Mouse (Mus musculus) adrenal gland, adult 8-10 months (tissue): Measurements from ENCODE around the gene Mfsd2a. TPM values are rescaled to one million over a fixed set of nuclear protein-coding genes. Genes with fewer than 3 reads are reported as not detected.
A peak's percentile ranks its signal among the peaks of the same experiment; 100 is the strongest.

Source experiments
- DNase-seq: peaks from one replicate; pipeline ENCODE4 v3.0.0; 2022
- total RNA-seq, 4 experiments: library from RNA; stranded (reverse); gene quantifications; 2 replicates each; pipeline ENCODE4 v1.2.4; 2022

The Mfsd2a gene
- total RNA-seq, 4 experiments from 2014 or later, result 0.83 to 8.4 (median 1.2) TPM

DNA sequence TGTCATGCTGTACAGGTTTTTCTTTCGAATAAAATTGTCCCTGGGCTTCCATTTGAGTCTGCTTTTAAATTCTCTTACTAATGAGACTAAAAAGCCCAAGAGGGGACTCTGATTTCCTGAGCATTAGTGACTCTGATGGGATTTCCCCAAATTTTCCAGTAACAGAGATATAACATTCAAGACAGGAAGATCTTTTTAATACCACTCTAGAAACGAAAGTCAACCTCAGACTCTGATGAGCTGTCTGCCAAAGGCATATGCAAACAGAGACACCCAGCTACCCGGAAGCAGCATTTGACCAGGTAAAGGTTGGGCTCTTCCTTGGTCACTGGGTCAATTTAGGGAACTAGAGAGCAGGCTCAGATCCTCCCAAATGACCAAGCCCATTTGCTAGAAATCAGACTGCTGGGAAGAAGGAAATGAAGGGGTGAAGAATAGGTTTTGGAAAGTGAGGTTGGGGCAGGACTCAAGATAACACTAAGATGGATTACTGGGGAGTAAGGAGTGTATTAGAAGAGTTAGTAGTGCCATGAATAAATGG, 27.9 kb downstream of the Mfsd2a start:
- DNase-seq, result no peak

DNA sequence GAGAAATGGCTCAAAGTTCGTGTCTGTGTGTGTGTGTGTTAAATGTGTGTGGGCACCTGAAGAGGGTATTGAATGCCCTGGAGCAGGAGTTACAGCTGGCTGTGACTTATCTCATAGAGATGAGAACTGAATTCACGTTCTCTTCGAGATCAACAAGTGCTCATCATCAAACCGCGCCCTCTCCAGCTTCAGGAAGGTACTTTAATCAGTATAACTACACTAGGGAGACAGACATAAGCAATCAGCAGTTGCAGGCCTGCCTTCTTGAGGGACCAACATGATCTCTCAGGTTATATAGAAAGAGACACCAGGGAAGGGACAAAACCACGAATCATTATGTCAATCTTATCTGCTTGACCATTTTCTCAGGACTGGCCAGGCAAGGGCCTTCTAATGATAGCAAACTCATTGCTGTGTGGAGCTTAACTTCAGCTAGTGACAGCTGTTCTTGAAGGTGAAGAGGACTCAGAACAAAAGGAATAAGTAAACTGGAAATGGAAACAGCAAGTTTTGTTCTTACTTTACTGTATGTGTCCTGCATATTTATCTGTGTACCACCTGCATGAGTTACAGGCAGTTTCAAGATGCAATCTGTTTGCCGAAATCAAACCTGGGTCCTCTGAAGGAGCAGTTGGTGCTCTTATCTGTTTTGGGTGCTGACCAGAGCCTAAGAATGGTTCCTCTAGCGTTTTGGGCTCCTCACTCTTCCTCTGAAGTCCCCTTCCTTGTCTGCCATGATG, 28.6 kb downstream of the Mfsd2a start:
- no peak for DNase-seq

DNA sequence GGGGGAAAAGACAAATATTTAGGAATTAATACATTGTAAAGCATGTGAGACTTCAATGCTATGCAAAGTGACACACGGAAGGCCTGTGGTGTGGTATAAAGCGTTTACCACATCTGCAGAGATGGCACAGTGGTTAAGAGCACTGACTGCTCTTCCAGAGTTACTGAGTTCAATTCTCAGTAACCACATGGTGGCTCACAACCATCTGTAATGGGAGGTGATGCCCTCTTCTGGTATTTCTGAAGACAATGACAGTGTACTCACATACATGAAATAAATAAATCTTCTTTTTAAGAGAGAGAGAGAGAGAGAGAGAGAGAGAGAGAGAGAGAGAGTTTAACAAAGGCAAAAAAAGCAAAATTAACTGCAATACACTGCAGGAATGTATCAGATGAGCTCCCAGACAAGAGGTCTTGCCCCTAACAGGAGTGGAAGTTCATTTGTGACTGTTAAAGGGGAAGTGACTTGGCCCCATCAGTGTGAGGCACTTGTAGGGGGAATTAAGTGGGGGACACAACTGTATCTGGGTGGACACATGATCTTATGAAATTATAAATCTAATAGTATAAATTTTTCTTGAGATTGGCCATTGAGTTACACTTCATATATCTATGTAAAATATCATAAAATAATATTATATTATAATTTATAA, 29.9 kb downstream of the Mfsd2a start:
- DNase-seq, result no peak

DNA sequence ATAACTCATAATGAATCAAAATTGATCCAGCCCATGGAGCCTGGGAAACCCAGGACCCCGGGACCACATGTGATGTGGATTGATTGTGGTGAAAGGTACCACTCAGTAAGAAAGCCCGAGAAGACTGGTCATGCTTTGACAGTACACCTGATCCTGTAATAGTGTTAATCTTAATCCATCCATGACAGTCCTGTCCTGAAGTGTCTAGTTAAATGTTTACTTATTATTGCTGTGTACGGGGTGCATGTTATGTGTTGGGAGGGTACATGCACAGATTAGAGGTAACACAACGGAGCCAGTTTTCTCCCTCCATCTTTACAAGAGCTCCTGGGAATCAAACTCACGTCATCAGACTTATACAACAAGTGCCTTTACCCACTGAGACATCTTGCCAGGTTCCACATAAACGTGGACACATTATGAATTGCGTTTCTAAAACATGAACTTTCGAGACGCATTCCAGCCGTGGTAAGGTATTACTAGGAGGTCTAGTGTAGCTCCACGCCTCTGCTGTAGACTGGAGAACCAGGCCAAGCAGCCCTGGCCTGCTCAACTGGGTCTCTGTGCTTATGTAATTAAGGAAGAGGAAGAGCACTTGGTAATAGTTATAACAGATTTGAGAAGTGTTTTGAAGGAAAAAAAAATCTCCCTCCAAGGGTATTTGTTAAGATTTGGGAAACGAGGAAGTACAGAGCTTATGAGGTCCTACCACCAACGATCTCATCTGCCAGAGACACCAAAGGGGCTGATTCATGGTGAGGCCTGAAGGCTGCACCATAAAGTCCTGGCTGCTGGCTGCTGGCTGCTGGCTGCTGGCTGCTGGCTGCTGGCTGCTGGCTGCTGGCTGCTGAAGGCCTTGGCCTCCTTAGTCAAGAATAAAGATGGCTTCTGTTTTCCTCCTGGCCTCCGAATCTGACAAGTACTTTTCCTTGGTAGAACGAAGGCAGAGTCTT, 37.3 kb downstream of the Mfsd2a start:
- DNase-seq, result peak; percentile 10

DNA sequence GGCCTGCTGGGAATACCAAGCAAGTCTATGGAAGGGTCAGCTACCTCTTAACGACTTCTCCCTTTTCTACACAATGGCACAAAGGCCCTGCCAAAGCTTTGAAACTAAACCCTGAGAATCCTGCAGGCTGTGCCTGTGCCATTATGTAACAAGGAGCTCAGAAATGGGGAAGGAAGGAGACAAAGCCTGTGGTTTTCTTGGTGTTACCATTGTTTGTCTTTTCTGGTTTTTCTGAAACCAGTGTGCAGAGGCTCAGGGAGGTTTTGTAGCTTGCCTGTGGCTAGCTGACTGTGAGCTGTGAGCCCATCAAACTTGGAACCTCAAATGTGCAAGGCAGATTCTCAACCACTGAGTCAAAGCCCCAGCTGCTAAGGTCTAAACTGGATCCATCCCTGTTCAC, 38.1 kb downstream of the Mfsd2a start:
- no peak for DNase-seq

DNA sequence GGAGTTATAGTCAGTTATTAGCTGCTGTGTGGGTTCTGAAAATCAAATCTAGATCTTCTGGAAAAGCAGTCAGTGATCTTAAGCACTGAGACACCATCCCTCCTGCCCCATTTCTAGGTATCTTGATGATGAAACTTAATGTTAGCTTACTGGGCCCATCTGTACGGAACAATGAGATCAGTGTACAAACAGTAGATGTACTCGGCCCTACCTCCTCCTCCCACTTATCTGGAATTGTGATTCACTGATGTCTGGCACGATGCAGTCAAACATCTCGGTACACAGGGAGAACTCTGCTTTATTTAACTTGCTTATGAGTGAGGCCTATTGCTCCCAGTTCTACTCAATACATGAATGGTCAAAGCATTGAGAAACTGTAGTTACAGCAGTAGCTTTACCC, 45.0 kb downstream of the Mfsd2a start:
- no peak for DNase-seq

DNA sequence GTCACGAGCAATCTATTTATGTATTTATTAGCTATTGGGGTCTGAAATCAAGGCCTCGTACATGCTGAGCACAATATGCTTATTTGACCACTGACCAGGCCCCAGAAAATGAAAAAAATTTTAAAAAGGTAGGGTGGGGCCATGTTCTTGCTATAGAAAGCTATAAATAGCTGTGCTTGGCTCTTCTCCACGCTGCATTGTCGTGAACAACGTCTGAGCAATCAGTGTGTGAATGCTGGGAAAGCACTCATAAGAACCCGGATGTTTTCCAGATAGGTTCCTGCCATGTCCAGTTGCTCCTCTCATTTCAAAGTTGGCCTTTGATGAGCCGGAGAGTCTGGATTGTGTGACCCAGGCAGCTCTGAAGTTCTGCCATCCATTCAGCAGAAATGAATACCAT, 46.8 kb downstream of the Mfsd2a start:
- DNase-seq, result no peak

DNA sequence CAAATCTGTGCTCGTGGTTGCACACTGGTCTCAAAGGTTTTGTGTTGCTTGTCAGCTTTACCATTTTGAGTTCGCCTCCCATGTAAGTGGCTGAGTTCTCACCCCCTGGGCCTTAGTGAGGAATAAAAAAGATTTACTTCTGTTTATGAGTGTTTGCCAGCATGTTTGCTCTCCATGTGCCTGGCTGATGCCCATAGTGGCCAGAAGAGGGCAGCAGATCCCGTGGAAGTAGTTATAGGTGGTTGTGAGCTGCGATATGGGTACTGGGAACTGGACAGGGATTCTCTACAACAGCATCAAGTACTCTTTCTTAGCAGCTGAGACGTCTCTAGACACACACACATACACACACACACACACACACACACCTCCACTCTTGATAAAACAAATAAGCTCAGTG, 48.4 kb downstream of the Mfsd2a start:
- no peak for DNase-seq

DNA sequence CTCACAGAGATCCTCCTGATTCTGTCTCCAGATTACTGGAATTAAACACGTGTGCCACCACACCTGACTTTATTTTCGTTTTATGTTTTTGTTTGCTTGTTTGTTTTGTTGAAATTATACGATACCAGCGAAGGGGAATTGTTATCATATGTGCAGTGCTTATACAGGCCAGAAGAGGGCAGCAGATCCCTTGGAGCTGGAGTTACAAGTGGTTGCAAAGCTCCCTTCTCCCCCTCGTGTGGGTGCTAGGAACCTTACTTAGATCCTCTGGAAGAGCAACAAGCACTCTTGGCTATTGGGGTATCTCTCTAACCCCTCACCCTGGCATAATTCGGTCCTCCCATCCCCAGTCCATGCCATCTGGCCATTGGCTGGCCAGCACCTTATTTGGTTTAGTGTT, 50.4 kb downstream of the Mfsd2a start:
- no peak for DNase-seq

DNA sequence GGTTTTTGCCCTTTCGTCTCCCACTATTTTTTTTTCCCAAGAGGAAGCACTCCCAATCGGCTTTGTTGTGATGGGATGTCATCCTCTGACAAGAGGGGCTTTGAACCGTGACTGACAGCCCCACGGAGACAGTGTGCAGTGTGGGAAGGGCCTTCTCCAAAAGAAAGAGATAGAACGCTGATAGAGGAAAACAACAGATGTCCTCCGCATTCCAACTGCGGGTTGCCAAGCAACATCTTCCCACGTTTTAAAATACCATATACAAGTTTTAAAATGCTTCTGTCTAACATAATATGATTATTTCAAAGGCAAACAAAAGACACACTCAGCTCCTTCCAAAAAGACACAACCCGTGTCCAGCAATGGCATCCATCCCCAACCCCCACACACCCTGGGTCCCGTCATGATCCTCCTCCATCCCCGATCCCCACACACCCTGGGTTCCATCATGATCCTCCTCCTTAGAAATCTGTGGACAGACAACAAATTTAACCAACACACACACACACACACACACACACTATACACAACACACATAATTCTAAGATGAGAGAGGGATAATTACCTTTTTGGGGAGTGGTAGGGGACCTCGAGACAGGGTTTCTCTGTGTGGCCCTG, 51.3 kb downstream of the Mfsd2a start:
- no peak for DNase-seq

DNA sequence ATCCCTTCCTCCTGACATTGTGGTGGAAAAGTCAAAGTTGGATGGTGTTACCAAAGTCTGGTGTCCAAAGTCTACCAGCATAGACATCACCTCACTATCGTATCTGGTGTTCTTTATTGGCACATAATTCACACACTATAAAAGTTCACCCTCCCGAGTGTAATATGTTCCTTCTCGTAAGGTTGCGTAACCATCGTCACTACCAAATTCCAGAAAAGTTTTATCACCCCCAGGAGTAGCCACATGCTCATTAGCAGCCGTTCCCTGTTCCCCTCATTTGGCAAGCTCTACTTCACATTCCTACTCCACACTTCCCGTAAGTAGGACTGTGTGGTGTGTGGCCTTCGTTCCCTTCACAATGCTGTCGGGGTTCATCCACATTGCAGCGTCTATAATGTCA, 55.6 kb downstream of the Mfsd2a start:
- no peak for DNase-seq

DNA sequence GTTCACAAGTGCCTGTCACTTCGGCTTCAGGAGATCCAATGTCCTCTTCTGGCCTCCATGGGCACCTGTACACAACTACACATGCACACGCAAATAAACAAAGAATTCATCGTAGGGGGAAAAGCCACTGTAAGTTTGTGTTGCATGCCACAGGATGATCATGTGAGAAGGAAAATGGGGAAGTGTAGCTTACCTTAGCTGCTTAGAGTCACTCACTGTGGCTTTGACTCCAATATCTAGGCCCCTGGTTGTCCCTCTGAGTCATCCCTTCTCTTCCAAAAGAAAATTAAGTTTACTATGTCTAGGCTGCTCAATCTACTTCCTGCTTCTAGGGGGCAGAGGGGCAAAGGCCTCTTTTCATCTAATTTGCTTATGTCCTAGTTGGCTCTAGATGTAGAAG, 57.3 kb downstream of the Mfsd2a start:
- DNase-seq, result no peak

DNA sequence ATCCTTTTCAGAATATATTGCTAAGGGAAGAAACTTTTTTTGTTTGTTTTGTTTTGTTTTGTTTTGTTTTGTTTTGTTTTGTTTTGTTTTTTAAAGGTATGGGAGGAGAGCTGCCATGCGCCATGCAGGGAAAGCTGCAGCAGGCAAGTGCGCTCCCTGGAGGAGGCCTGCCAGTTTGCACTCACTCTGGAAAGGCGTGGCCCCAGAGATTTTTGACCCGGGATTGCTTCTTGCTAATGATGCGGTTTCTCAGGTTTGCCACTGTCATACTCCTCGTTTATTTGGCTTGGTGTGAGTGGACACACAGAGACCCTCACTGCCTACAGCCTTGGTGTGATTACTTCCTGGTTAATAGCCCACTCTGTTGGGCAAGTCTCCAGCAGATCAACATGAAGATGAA, 58.8 kb downstream of the Mfsd2a start:
- no peak for DNase-seq

DNA sequence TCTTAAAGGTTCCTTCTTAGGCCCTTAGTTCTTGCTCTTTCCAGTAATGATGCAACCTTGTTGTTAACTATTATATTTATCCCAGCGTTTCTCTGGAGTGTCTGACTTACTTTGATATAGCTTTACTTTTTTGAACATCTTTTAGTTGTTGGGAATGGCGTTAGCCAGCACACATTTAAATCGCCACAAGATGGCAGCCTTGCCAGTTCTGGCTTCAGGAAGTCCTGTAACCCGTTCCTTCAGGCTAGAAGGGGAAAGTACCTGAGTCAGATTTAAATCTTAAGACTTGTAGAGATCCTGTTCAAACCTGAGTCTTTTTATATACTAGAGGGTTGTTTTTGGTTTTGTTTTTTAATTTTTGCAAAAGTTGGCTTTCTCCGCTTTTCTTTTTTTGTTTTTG, 62.7 kb downstream of the Mfsd2a start:
- DNase-seq, result no peak

DNA sequence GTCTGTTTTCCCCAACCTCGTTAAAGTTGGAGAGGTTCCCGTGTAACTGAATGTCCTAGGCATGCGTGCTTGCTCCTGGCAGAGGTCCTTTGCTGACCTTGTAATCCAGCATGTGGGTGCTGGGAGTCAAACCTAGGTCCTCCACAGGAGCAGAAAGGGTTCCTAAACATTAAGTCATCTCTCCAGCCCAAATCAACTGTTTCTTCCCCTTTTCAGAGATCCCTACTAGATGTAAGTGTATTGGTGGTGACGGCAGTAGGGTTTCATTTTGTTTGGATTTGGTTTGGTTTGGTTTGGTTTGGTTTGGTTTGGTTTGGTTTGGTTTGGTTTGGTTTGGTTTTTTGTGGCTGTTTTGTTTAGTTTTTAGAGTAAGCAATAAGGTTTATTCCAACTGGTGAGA, 63.2 kb downstream of the Mfsd2a start:
- DNase-seq, result no peak

Other genes with a start within 250 kb of the Mfsd2a start
- gene Ppt1, start 124.9 kb downstream of the Mfsd2a start, total RNA-seq, result 100 to 1,000 TPM in 2 of 4 experiments, 10 to 100 TPM in 2; 71.3 to 138 (median 106) TPM
- gene Cap1, start 75.1 kb downstream of the Mfsd2a start, total RNA-seq, result 100 to 1,000 TPM; 134 to 181 (median 168) TPM
- 1 to 10 TPM in 2 of 4 experiments, under 1 TPM in 2; 0.68 to 2.1 (median 1.3) TPM for gene Mycl, start 34.5 kb upstream of the Mfsd2a start, total RNA-seq
- gene Trit1, start 55.4 kb upstream of the Mfsd2a start, total RNA-seq, result 10 to 100 TPM; 21.8 to 24.5 (median 22.9) TPM
- gene Bmp8b, start 144.0 kb upstream of the Mfsd2a start, total RNA-seq, result under 1 TPM; 0.12 to 0.70 (median 0.30) TPM
- gene Oxct2b, start 155.1 kb upstream of the Mfsd2a start, total RNA-seq, result under 1 TPM in 1 of 4 experiments, not detected in 3; 0.18 TPM
- 10 to 100 TPM; 55.8 to 65.6 (median 58.6) TPM for gene Ppie, start 178.8 kb upstream of the Mfsd2a start, total RNA-seq
- gene Hpcal4, start 222.0 kb upstream of the Mfsd2a start, total RNA-seq, result 1 to 10 TPM; 5.0 to 9.1 (median 7.2) TPM
- 100 to 1,000 TPM in 2 of 4 experiments, 10 to 100 TPM in 2; 65.4 to 137 (median 88.0) TPM for gene Nt5c1a, start 240.3 kb upstream of the Mfsd2a start, total RNA-seq